In the genomic region with DNA sequence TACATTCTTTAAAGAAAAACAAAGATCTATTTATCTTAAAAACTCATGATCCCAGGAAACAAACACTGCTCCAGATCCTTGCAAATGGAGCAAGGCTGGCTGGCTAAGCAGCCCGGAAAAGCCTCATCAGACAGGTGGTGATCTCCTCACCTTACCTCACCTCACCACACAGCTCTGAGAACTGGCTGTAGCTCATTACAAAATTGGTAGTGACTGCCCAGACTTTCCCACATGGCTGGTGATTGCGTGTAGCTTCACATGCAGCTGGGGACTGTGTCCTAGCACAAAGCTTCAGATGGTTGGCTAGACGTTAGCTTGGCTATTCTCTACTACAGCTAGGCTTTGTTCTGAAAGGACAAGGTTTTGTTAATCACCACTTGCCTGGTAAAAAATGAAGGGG, we compare ENCODE assay signal across 33 mouse cellular contexts. TPM values are rescaled to one million over a fixed set of nuclear protein-coding genes. Genes with fewer than 3 reads are reported as not detected.
"Had no signal": no experiment of that assay in that cellular context is flagged by ENCODE, and none has a peak within 500 bp of the region (broad histone marks: within the 10 kb centered on the region; RNA-seq: fewer than 3 reads in every experiment).

No protein-coding gene starts in this region.

- H3K4me3 ChIP-seq: heart, embryonic 12.5 days; heart, embryonic 13.5 days; heart, embryonic 15.5 days; hindbrain, embryonic 10.5 days; hindbrain, embryonic 12.5 days; hindbrain, embryonic 13.5 days; hindbrain, embryonic 15.5 days; intestine, embryonic 15.5 days; kidney, embryonic 15.5 days; layer of hippocampus, adult 2 months had no signal

- H3K27ac ChIP-seq: heart, embryonic 13.5 days; heart, embryonic 15.5 days; hindbrain, embryonic 10.5 days; hindbrain, embryonic 12.5 days; hindbrain, embryonic 13.5 days; hindbrain, embryonic 14.5 days; hindbrain, embryonic 15.5 days; hindbrain, postnatal 0 days; intestine, embryonic 15.5 days; kidney, embryonic 15.5 days; kidney, postnatal 0 days; layer of hippocampus, adult 2 months had no signal

- DNase-seq: heart, postnatal 10 days; heart, postnatal 14 days; heart, postnatal 36 days; heart, postnatal 4 days; kidney, adult 18-20 months; kidney, adult 8-10 months; kidney, postnatal 4 days; layer of hippocampus, adult 9-11 months; layer of hippocampus, postnatal 36 days had no signal

RNA-seq across cellular contexts. Expression of a gene that starts 28.5 kb away (rescaled TPM):
- polyA plus RNA-seq: heart, embryonic 12.5 days; heart, embryonic 13.5 days; heart, embryonic 14.5 days; heart, embryonic 15.5 days; heart, embryonic 16.5 days; heart, postnatal 0 days; hindbrain, embryonic 10.5 days; hindbrain, embryonic 11.5 days; hindbrain, embryonic 12.5 days; hindbrain, embryonic 13.5 days; hindbrain, embryonic 14.5 days; hindbrain, embryonic 15.5 days; hindbrain, embryonic 16.5 days; hindbrain, postnatal 0 days; inflammation-experienced regulatory T-cells, adult 6 months; intestine, embryonic 14.5 days; intestine, embryonic 15.5 days; intestine, embryonic 16.5 days; intestine, postnatal 0 days; kidney, embryonic 14.5 days; kidney, embryonic 15.5 days; kidney, embryonic 16.5 days; kidney, postnatal 0 days had no signal
